Mouse (Mus musculus) right cerebral cortex, postnatal 25 days (tissue): ENCODE results near the gene Fgd1.
A peak's percentile ranks its signal among the peaks of the same experiment; 100 is the strongest.

Experiments
- DNase-seq: peaks from one replicate; pipeline ENCODE4 v3.0.0; 2022

Fgd1 gene

GRCm38 (mm10) chrX:151096171-151097058 is 50.5 kb downstream of the Fgd1 start, which contains the start of gene Tsr2:
Gene Tsr2 (minus strand): TSS chrX:151096543.
- DNase-seq = peak; percentile 64

GRCm38 (mm10) chrX:151107301-151108067 is 61.5 kb downstream of the Fgd1 start:
- DNase-seq = no peak

GRCm38 (mm10) chrX:151116795-151117194 is 70.8 kb downstream of the Fgd1 start:
- DNase-seq = no peak

- DNase-seq = no peak
Observed at GRCm38 (mm10) chrX:151117432-151117831, 71.5 kb downstream of the Fgd1 start.

- no peak for DNase-seq
Observed at GRCm38 (mm10) chrX:151123933-151124332, 78.0 kb downstream of the Fgd1 start.

- no peak for DNase-seq
Observed at GRCm38 (mm10) chrX:151130493-151130892, 84.5 kb downstream of the Fgd1 start.

- DNase-seq = no peak
Observed at GRCm38 (mm10) chrX:151132785-151133184, 86.8 kb downstream of the Fgd1 start.
